Mouse (Mus musculus) adrenal gland, adult 8-10 months (tissue): ENCODE results near the gene Hbq1a. TPM values are rescaled to one million over a fixed set of nuclear protein-coding genes. Genes with fewer than 3 reads are reported as not detected.
"Not testable (repeated sequence)": the region's sequence is repeated elsewhere in the genome, so short reads cannot be mapped to it uniquely, and the experiment has no call there.

Experiments used
- DNase-seq: peaks from one replicate; pipeline ENCODE4 v3.0.0; 2022
- total RNA-seq, 4 experiments: library from RNA; stranded (reverse); gene quantifications; 2 replicates each; pipeline ENCODE4 v1.2.4; 2022

Gene Hbq1a
- total RNA-seq = under 1 TPM in 1 of 4 experiments, not detected in 3; 0.54 TPM

DNA sequence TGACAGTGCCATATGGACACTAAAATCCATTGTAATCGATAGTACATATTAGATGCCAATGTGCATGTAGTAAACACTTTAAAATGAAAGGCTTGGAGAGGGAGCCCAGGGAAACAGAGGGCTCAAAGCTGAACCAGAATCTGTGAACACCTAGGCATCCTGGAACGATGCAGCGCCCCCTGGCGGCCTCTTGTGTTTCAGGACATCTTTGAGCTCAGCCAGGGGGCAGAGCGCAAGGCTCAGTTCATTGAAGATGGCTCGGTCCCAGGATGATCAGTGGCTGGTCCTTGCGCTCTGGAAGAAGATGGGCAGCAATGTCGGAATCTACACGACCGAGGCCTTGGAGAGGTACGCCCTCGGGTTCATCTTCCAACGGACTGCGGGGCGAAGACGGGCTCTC, at the start of gene Hbq1a:
Hbq1a (plus strand) TSS at position 205 of the 400 bp plus-strand sequence.
- not testable (repeated sequence) for DNase-seq

DNA sequence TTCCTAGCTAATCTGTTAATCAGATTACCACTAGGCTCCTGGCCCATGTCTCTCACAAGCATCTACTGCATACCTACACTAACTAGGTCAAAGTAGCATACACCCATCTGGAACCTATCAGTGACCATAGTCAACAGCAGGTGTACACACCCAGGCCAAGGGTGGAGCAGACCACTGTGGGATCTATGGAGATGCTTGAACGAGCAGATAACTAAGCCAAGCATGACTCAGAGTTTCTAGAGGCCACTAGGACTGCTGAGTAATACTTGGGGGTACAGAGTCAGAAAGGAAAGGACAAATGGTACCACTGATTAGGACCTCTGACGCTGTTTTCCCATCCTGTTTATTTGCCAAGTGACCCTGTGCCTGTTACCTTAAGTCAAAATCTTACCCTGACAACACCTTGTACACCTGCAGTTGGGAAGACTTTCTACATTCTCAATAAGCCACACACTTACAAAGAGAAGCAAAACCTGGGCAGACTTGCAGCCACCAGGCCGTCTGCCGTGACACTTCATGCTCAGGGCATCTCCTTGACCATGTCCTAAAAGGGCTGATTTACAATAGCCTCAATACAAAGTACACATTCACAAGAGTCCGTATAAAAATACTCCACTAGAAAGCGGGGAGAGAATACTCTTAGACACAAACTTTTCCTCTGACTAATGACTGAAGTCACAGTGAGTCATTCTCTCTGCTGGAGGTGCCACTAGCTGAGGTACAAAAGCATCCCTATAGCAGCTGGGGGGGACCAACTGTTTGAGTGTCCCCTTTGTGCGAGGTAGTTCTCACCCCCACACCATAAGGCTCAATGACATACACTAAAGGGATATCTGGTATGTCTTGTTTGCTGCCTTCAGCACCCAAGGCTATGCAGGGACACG, 48.7 kb upstream of the Hbq1a start:
- no peak for DNase-seq

DNA sequence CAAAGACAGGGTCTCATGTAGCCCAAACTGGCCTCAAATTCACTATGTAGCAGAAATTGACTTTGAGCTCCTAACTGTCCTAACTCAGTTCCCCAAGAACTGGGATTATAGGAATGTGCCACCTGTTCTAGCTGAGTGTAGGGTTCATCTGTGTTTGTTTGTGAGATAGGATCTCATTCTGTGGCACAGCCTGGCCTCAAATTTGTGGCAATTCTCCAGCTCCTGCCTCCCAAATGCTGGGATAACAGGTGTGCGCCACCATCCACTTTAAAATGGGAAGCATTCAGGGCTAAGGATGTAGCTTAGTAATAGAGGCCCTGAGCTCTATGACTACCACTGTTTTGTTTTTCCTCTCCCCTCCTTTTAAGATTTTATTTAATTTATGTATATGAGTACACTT, 46.7 kb upstream of the Hbq1a start:
- DNase-seq = no peak

DNA sequence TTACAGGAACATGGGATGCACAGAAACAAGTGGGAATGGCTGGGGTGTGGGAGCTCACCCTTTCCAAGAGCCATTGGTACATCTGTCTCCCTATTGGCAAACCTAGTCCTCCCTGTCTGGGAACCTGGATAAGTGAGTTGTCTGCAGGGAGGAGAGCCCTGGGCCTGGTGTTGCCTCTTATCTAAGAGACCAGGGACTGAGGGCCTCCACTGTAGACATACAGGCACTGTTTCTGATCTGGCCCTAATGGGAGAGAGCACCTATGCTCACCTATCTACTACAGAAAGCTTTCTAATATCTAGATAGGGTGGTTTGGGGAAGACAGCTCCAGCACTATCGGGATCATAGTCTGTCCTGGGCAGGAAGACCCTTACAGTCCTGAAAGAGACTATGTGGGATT, 43.7 kb upstream of the Hbq1a start:
- DNase-seq = no peak

DNA sequence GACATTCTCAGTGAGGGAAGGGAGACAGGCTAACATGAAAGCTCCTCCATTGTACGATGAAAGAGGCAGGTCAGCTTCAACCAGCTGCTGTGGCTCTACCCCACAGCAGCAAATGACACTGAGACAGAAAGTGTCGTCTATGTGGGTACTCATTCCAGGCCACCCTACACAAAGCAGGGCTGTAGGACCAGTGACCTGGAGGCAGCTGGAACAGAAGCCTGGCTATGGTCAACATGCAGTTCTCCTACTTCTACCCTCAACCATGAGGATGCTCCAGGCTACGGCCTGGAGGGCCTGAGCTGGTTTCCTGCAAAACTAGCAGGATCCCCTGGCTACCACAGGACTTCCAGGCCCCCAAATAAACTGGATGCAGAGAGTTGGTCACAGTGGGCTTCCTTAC, 43.3 kb upstream of the Hbq1a start:
- DNase-seq = no peak

DNA sequence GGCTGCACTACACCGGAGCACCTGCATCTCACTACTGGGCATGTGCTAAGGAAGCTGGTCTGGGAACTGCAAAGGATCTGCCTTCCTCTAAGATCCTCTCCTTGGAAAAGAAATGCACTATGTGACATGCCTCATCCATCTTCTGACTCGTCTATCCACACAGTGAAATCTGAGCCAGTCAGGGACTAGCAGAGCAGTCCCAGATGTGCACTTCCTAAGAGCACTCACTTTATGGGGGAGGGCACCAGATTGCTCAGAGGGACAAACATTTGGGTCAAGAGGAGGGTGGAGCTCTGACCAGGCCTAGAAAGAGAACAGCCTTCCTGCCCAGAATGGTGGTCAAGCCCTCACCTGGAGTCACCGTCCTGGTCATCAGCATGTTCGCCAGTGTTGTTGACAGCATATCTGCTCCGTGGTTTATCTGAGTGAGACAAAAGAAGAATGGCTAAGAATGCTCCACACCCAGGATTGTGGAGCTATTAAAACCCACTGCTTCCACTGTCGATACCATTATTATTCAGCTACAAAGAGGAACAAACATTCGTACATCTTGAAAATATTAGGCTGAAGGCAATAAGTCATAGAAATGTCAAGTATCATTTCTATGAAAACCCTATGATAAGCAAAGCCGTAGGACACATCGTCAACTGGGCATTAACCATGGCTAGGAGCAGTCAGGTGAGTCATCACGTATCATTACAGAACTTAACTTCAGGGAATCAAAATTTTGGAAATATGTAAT, 37.0 kb upstream of the Hbq1a start:
- no peak for DNase-seq

DNA sequence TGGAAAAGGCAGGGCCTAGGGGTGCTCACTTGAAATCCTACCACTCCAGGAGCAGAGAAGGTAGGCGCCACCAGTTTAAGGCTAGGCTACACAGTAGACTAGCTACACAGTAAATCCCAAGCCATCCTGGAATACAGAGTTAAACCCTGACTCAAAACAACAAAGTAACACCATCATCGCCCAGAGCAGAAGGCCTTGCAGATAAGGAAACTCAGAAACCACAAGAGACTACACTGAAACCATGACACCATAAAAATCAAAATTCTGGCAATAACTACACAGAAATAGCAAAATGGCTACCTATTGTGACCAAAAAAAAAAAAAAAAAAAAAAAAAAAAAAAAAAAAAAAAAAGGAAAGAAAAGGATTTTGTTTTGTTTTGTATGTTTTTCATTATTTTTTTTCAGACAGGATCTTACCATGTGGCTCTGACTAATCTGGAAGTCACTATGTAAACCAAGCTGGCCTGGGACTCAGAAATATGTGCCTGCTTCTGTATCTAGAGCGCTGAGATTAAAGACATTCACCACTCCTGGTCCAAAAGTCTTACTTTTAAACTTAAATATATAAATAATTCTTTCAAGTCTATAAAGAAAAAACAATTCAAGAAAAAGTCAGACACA, 34.6 kb upstream of the Hbq1a start:
- no peak for DNase-seq

DNA sequence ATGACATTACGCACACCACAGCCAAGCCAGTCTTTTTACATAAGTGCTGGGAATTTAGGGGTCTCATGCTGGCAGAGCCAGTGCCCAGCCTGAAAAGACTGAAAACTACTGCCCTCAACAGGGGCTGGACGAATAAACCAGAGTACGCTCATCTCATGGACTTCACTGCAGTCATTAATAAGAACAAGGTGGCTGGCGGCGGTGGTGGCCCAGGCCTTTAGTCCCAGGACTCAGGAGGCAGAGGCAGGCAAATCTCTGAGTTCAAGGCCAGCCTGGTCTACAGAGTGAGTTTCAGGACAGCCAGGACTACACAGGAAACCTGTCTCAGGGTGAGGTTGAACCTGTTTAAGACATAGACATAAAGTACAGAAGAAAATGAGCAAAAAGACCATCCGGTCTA, 33.7 kb upstream of the Hbq1a start:
- DNase-seq = no peak

DNA sequence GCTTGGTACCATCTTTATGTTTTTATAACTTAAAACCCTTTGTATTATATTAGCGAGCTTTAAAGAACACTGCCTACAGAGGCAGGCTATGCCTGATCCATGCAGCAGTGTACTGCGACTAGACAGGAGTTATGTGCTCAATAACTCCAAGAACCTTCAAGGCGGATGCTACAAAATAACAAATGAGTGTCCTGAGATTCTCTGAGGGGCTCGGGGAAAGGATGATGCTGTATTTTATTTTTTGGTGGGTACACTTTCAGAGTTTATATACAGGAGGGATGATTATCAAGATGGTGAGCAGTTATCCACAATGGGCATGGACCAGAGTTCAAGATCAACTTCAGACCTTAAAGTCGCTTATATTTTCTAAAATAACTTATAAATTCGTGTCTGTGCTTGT, 33.1 kb upstream of the Hbq1a start:
- no peak for DNase-seq

DNA sequence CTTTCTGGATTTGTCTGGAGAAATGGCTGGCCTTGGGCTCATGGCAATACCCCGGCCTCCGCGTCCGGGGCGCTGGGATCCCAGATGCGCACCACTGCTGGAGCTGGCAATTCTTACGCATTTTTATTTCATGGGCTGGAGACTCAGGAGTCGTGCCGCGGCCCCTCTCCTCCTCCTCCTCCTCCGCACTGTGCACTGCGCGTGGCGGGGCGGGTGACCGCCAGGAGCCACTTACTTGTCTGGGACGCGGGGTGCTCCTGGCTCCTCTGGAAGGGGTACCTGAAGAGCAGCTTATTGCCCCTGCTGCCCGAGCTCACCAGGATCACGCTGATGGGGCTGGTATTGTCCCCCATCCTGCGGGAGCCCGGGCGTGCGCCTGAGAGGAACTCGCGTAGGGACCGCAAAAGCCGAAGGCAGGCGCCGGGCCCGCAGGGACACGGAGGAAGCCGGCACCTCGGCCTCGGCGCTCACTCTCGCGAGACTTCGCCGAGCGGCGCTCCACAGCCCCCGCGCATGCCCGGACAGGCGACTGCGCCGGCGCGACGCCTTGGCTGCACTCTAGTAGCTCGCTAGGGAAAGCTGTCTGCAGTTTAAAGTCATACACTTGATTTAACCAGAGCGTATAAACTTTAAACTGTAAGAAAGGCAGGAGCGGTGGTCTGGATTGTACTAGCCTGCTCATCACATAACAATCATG, 32.5 kb upstream of the Hbq1a start, which contains the start of gene Nprl3:
Nprl3 (minus strand) TSS at position 520 of the 697 bp plus-strand sequence.
- peak; percentile 93 for DNase-seq

DNA sequence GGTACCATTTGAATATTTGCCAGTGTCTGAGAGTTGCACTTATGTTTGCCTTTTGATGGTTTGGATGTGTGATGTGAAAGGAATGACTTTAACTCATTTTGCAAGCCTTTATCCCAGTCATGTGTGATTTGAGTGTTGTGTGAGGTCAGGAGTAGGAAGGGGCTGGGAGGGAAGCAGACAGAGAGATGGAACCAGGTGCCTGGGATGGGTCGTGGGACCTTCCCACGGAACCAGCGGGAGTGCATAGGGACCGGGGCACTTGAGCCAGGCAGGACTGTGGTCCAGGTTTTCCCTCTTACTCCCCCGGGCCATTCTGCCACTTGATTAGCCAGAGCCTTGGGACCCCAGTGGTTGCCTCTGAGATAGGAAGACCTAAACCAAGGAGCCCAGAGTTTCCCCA, 31.9 kb upstream of the Hbq1a start:
- DNase-seq = no peak

DNA sequence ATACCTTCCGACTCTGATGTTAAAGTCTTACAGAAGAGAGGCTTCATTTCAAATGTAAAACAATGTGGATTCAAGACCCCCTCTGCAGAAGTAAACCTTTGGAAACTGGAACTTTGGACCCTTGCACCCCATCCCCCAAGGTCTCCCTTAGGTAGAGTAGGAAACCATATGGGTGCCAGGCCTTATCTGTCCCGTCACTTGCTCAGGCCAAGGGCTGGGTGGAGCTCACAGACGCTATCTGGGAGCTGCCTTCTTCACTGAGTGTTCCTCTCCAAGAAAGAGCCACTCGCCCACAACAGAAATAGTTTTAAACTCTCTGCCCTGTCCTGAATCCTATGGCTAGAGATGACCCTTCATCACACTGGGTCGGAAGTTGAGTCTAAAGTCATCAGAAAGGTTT, 30.9 kb upstream of the Hbq1a start:
- no peak for DNase-seq

DNA sequence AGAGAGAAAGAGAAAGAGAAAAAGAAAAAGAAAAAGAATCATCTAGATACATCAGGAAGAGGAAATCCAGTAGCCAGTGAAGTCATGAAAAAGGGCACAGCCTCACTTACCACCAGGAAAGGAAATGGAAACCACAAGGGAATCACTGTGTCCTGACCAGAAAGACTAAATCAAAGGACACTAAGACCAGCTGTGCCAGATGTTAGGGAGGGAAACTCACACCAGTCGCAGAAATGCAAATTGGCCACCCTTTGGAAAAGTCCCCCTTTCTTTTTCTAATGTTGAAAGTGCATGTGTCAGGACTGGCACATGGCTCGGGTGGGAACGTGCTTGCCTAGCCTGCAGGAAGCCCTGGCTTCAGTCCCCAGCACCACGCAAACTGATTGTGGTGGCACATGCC, 28.7 kb upstream of the Hbq1a start:
- DNase-seq = no peak

DNA sequence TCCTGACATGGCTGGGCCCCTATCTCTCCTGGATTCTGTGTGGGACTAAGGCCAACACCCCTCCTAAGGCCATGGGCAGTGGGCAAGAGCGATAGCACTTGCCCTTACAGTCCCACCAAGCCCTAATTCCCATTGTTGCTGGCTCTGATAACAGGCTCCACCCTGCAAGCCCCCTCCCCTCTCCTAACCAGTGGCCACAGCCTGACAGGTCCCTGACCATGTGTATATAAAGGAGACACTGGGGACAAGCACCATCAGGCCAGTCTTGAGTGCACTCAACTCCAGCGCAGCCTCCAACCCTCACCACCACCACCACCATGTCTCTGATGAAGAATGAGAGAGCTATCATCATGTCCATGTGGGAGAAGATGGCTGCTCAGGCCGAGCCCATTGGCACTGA, 23.5 kb upstream of the Hbq1a start, which contains the start of gene Hba-x:
Hba-x (plus strand) TSS at position 54 of the 400 bp plus-strand sequence.
- DNase-seq = no peak

DNA sequence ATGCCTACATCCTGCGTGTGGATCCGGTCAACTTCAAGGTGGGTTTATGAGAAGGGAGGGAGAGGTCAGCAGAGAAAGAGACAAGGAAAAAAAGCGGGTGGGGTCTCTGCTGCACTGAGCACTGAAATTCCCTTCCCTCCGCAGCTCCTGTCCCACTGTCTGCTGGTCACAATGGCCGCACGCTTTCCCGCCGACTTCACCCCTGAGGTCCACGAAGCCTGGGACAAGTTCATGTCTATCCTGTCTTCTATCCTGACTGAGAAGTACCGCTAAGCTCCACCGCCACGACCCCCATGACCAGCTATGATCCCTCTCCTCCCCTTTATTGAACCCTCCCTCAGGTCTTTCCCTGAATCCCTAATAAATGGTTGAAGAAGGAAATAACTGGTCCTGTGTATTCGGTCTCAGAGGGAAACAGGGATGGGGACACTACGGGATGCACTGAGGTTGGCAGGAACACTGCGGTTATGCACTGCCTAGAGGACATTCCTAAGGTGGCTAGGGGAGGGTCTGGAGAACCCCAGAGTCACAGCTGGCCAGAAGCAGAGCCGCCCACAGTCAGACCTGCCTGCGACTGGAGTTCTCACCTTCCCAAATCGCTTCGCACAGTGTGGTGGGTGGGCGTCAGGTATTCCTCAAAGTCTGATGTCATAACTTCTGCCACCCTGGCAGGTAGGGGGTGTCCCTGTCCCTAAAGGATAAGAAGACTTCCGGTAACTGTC, 22.0 kb upstream of the Hbq1a start:
- DNase-seq = no peak

DNA sequence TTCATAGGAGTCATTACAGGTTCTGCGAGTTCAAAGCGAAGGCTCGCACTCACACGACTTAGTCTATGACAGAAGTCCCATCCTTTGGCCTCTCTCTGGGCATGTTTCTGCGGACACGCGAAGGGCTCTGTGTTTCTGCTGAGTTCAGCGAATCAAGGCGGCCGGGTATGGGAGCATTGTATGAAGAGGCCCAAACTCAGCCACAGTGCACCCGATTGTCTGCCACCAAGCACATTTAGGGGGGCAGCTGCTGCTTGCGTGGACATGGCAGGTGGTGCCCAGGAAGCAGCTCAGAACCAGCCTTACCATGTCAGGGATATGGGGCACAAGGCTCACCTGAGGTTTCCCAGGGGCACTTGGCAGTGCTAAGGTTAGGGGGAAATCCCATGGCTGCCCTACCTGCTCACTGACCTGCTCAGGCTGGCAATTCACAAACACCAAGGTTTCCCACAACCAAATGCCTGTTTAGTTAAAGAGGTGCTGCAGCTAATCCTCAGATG, 21.4 kb upstream of the Hbq1a start:
- DNase-seq = no peak

DNA sequence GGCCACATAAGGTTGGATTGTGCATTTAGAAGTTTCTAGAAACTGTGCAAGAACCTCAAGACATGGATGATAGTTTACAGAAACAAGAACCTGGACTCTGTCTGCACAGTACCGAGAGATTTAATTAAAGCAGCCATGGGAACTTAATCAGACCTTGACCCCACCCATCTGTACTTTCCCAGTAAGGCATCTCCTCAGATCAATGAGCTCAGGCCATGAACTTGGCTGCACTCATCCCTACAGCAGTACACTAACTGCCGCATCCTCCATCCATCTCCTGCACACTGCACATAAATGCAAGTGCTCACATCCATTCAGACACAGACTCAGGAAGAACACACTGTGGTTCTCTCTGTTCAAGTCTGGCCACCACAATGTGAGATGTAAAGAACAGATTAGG, 19.2 kb upstream of the Hbq1a start:
- no peak for DNase-seq

DNA sequence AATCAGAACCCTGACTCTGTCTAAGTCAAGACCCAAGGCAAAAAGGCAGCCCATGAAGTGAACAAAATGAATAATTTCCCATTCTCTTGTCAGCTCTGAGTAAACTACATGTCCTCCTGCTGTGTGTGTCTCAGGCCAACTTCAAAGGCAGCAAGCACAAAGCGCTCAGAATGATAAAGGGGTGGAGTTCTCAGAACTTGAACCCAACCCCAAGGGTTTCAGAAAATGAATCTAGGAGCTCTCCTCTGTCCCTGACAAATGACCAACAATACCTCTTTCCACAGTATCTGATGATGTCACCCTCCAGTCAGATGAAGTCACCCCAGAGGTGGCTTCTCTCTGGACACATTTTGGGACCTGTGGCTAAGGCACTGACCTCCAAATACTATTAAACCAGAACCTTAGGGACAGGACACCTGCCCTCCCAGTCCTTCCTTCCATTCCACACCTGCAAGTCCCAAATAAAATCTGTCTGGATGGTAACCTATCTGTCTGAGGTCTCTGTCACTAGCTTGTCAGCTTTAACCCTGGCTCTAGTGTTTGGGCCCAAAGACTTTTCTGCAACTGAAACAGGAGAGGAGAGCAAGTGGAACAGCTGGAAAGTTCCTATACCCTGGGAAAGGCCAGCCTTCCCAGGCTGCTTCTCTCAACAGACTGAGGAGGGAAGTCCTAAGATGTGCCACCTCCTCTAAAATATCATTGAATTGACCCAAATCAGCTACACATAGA, 18.3 kb upstream of the Hbq1a start:
- no peak for DNase-seq

DNA sequence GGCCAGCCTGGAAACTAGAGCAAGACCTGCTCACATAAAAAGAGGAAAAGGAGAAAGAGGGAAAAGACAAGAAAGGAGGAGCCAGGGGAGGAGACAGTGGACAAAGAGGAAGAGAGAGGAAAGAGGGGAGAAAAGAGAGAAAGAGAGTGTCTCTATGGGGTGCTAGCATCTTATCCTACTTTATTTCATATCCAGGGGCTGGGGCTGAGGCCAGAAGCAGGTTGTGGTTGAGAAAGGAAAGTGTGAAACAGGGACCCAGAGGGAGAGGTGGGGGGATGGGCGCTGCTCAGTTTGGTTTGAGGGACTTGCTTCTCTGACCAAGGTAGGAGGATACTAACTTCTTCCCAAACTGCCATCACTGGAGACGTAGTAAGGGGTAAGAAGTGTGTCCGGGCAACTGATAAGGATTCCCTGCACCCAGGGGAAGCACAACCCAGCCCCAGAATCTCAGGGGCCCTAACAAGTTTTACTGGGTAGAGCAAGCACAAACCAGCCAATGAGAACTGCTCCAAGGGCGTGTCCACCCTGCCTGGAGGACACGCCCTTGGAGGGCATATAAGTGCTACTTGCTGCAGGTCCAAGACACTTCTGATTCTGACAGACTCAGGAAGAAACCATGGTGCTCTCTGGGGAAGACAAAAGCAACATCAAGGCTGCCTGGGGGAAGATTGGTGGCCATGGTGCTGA, 16.6 kb upstream of the Hbq1a start, which contains the start of gene Hba-a1:
Hba-a1 (plus strand) TSS at position 421 of the 687 bp plus-strand sequence.
- DNase-seq = not testable (repeated sequence)

DNA sequence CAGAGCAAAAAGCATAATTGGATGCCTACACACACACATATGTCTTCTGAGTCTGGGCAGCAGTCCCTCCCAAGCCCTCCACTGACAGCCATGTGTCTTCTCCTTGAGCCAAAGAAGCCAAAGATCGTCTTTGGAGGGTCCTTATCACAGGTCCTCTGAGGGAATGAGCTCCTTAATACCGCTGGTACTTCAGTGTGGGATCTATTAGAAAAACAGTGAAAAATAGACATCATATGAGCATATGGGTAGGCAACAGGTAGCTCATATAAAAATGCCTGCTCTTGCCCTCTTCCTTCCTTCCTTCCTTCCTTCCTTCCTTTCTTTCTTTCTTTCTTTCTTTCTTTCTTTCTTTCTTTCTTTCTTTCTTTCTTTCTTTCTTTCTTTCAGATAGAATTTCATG, 15.3 kb upstream of the Hbq1a start:
- not testable (repeated sequence) for DNase-seq
